Mouse (Mus musculus): Measurements from ENCODE around the gene Maea.

DNA sequence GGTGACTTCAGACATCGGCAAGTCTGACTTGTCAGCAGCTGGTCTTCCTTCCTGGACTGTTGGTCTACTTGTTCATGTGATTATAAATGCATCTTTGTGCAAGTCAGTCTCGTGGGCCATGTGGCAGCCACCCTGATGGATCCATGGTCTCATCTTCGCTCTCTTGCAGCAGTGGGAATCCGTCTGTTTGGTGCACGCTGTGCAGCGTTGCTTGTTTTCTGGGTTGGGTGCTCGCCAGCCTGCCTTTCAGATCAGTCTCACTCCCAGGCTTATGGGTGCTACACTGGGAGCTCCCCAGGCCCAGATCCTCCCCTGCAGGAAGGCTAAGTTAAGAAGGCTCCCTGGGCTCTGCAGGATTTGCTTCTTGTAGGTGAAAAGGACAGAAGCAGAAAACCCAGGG lies 61.5 kb downstream of the Maea start:
- TF ChIP-seq CTCF (IDR thresholded peaks at IDR 0.05; ENCODE audit: extremely low read depth, insufficient read length, insufficient replicate concordance, low read depth, low read length) (no peak), POLR2A (IDR thresholded peaks at IDR 0.05; ENCODE audit: low read depth, low read length) (no peak)
